Mouse (Mus musculus) macrophage (primary cell): Measurements from ENCODE around the gene Aldh18a1. TPM values are rescaled to one million over a fixed set of nuclear protein-coding genes. Genes with fewer than 3 reads are reported as not detected.

Source experiments
- H3K27ac ChIP-seq: fragments of 350-480 bp; formaldehyde crosslinking; 2 replicates; pipeline ENCODE4 v1.9.0; 2021
- H3K36me3 ChIP-seq: fragments of 350-480 bp; formaldehyde crosslinking; 2 replicates; pipeline ENCODE4 v1.9.0; 2021; ENCODE audit errors: inconsistent target
- H3K4me3 ChIP-seq: fragments of 350-480 bp; formaldehyde crosslinking; 2 replicates; pipeline ENCODE4 v1.9.0; 2021; ENCODE audit errors: inconsistent target
- H3K79me2 ChIP-seq: fragments of 350-480 bp; formaldehyde crosslinking; 2 replicates; pipeline ENCODE4 v1.9.0; 2021; ENCODE audit errors: inconsistent target
- WGBS: methylation state at CpG from one replicate; pipeline ENCODE4 v1.1.7; 2026; ENCODE audit warnings: inconsistent platforms; ENCODE audit not compliant: missing documents; 5-methylcytosine and 5-hydroxymethylcytosine counted together
- polyA plus RNA-seq: library from polyadenylated mRNA; stranded (reverse); fragments of 250-400 nt; gene quantifications from 3 replicates; pipeline ENCODE4 v1.2.4, GENCODE M21; 2018; ENCODE audit warnings: inconsistent platforms

The Aldh18a1 gene
- polyA plus RNA-seq, 1 experiment from 2014 or later = 2.4 TPM

- WGBS = 54% methylated on average over 2 of the region's 2 CpGs
- H3K4me3 ChIP-seq = no peak overlapping the region
- no peak overlapping the region for H3K27ac ChIP-seq
- H3K36me3 ChIP-seq = no peaks in the 10 kb centered on the region
- no peaks in the 10 kb centered on the region for H3K79me2 ChIP-seq
Measured at GRCm38 (mm10) chr19:40508851-40509250, 79.4 kb downstream of the Aldh18a1 start.

- WGBS = 89% methylated on average over 3 of the region's 3 CpGs
- H3K36me3 ChIP-seq = no peaks in the 10 kb centered on the region
- H3K4me3 ChIP-seq = no peak overlapping the region
- H3K27ac ChIP-seq = no peak overlapping the region
- no peaks in the 10 kb centered on the region for H3K79me2 ChIP-seq
Measured at GRCm38 (mm10) chr19:40506965-40507364, 81.3 kb downstream of the Aldh18a1 start.

GRCm38 (mm10) chr19:40504336-40504735, 83.9 kb downstream of the Aldh18a1 start:
- WGBS = 90% methylated on average over 7 of the region's 7 CpGs
- H3K27ac ChIP-seq = no peak overlapping the region
- H3K36me3 ChIP-seq = no peaks in the 10 kb centered on the region
- H3K79me2 ChIP-seq = no peaks in the 10 kb centered on the region
- H3K4me3 ChIP-seq = no peak overlapping the region

Other genes with a start within 250 kb of the Aldh18a1 start
- 0.19 to 0.77 TPM in 2 of 3 replicates, not detected in the other for gene Sorbs1, start 74.7 kb downstream of the Aldh18a1 start, polyA plus RNA-seq
- 7.0 to 10.4 TPM (median 7.7 TPM) in 3 replicates for gene Tctn3, start 23.8 kb upstream of the Aldh18a1 start, polyA plus RNA-seq
- gene Entpd1, start 23.9 kb upstream of the Aldh18a1 start, polyA plus RNA-seq = 164 to 283 TPM (median 241 TPM) in 3 replicates
- 0.21 TPM in 1 of 3 replicates, not detected in the others for gene Cc2d2b, start 160.3 kb upstream of the Aldh18a1 start, polyA plus RNA-seq
- 2.2 to 4.4 TPM (median 3.6 TPM) in 3 replicates for gene Ccnj, start 242.8 kb upstream of the Aldh18a1 start, polyA plus RNA-seq